7 mouse cellular contexts compared by ENCODE assay signal in the genomic region with DNA sequence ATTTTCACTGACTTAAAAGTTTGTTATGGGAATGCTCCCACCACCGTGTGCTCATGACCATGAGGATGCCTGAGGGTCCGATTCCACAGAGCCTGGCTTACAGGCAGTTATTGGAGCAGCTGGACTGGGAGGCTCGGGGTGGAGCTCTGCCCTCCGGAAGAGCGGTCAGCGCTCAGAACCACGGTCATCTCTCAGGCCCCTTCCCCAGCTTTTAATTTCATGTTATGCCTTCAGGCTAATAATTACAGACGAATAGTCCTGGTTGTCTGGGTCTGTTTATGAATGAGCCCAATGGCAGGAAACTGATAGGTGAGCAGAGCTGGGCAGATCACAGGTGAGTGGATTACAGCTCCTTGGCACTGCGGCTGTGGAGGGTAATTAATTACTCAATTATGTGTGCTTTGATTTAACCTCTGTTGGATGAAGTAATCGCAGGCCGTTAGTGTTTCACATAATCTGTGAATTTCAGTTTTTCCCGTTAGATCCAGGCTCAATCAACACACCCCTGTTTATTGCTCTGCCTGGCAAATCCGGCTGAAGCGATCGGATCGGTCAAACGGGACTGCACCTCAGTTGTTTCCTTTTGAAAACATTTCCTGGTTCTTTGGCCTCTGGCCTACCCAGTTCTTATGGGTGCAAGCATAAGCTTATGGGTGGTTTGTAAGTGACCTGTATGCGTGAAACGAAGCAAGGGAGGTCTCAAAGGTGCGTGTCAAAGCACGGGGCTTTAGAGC. TPM values are rescaled to one million over a fixed set of nuclear protein-coding genes. Genes with fewer than 3 reads are reported as not detected.
DNase-seq lines count a peak whose midpoint lies in the region; ATAC-seq lines count a peak whose summit lies in the region.

No protein-coding gene starts in this region.

- peak overlapping the region; percentile 87 for H3K4me2 ChIP-seq in forebrain, embryonic 11.5 days (ENCODE audit: low read depth, low read length, severe bottlenecking)
- H3K4me2 ChIP-seq in neural tube, embryonic 12.5 days (replicated peaks) = peak overlapping the region; percentile 85

- DNase-seq in forebrain, embryonic 11.5 days (ENCODE audit: low spot score) = peak; percentile 69
- peak; percentile 31 to 50 for DNase-seq in kidney, postnatal 25 days
- DNase-seq in adrenal gland, postnatal 36 days = no peak
- no peak for DNase-seq in adrenal gland, postnatal 4 days (ENCODE audit: low spot score in 2 of 2)

- H3K9me3 ChIP-seq in megakaryocyte, embryonic 14.5 days = no peaks in the 10 kb centered on the region
- H3K9me3 ChIP-seq in forebrain, embryonic 11.5 days (ENCODE audit: control insufficient read depth, low read length) = no peaks in the 10 kb centered on the region
- no peaks in the 10 kb centered on the region for H3K9me3 ChIP-seq in neural tube, embryonic 12.5 days

- H3K4me1 ChIP-seq in megakaryocyte, embryonic 14.5 days = peaks cover 43% of the 10 kb centered on the region
- peaks cover 13% of the 10 kb centered on the region for H3K4me1 ChIP-seq in forebrain, embryonic 11.5 days (replicated peaks; ENCODE audit: control insufficient read depth, insufficient read depth, low read length)
- H3K4me1 ChIP-seq in neural tube, embryonic 12.5 days = peaks cover 14% of the 10 kb centered on the region

- H3K4me3 ChIP-seq in megakaryocyte, embryonic 14.5 days (replicated peaks) = peak overlapping the region; percentile 83
- H3K4me3 ChIP-seq in forebrain, embryonic 11.5 days (ENCODE audit: low read depth, low read length) = peak overlapping the region; percentile 74
- H3K4me3 ChIP-seq in neural tube, embryonic 12.5 days = peak overlapping the region; percentile 81

- ATAC-seq in megakaryocyte, adult 5-6 weeks (ENCODE audit: poor library complexity, severe bottlenecking) = no peak
- ATAC-seq in forebrain, embryonic 11.5 days (replicated peaks; ENCODE audit: low FRiP score) = peak; percentile 40; the same call in 1 of the 2 replicates
- ATAC-seq in neural tube, embryonic 12.5 days (ENCODE audit: low FRiP score, low read depth) = no peak

- H3K36me3 ChIP-seq in megakaryocyte, embryonic 14.5 days (replicated peaks; ENCODE audit: low read length) = no peaks in the 10 kb centered on the region
- H3K36me3 ChIP-seq in forebrain, embryonic 11.5 days (ENCODE audit: control insufficient read depth, insufficient read depth, low read length) = no peaks in the 10 kb centered on the region; the same call in 1 of the 2 replicates
- no peaks in the 10 kb centered on the region for H3K36me3 ChIP-seq in neural tube, embryonic 12.5 days

- H3K27me3 ChIP-seq in megakaryocyte, embryonic 14.5 days (replicated peaks) = peaks cover 19% of the 10 kb centered on the region
- H3K27me3 ChIP-seq in forebrain, embryonic 11.5 days (ENCODE audit: control insufficient read depth, insufficient read depth, low read length) = no peaks in the 10 kb centered on the region
- no peaks in the 10 kb centered on the region for H3K27me3 ChIP-seq in neural tube, embryonic 12.5 days (replicated peaks)

- H3K27ac ChIP-seq in forebrain, embryonic 11.5 days (ENCODE audit: low read depth, low read length) = peak overlapping the region; percentile 62
- peak overlapping the region; percentile 20; the same call in 1 of the 2 replicates for H3K27ac ChIP-seq in neural tube, embryonic 12.5 days

- peak overlapping the region; percentile 98 for H3K9ac ChIP-seq in forebrain, embryonic 11.5 days (ENCODE audit: low read length)
- peak overlapping the region; percentile 98 for H3K9ac ChIP-seq in neural tube, embryonic 12.5 days

- WGBS in forebrain, embryonic 11.5 days = 11% methylated on average over 21 of the region's 21 CpGs
- 7% methylated on average over 21 of the region's 21 CpGs for WGBS in neural tube, embryonic 12.5 days

RNA-seq across cellular contexts. Expression of gene Zbed3, which starts 3.4 kb away (rescaled TPM):
- polyA plus RNA-seq in megakaryocyte, embryonic 14.5 days (2012; ENCODE audit: insufficient read depth, low replicate concordance) = 5.3 and 12.4 TPM in 2 replicates
- total RNA-seq in megakaryocyte, adult 5-6 weeks (2015) = 14.5 and 16.8 TPM in 2 replicates
- total RNA-seq in megakaryocyte, adult 5-6 weeks (2017) = 2.3 and 4.6 TPM in 2 replicates
- 63.9 and 64.5 TPM in 2 replicates for polyA plus RNA-seq in forebrain, embryonic 11.5 days (2014; fragmentation: Nextera tagmentation; extraction: Ambion mirVana)
- polyA plus RNA-seq in neural tube, embryonic 12.5 days (2016; fragmentation: Nextera tagmentation; extraction: Ambion mirVana) = 53.3 and 59.3 TPM in 2 replicates
- total RNA-seq in adrenal gland, postnatal 36 days (2021) = 10 to 100 TPM; 24.8 to 31.0 TPM
- 10 to 100 TPM; 54.9 to 59.5 TPM for total RNA-seq in adrenal gland, postnatal 4 days (2021)

RNA-seq across cellular contexts. Expression of gene Aggf1, which starts 48.4 kb away (rescaled TPM):
- 10.7 and 35.3 TPM in 2 replicates for polyA plus RNA-seq in megakaryocyte, embryonic 14.5 days (2012; ENCODE audit: insufficient read depth, low replicate concordance)
- total RNA-seq in megakaryocyte, adult 5-6 weeks (2015) = 21.2 and 22.2 TPM in 2 replicates
- total RNA-seq in megakaryocyte, adult 5-6 weeks (2017) = 38.1 and 40.3 TPM in 2 replicates
- polyA plus RNA-seq in forebrain, embryonic 11.5 days (2014; fragmentation: Nextera tagmentation; extraction: Ambion mirVana) = 51.6 and 54.4 TPM in 2 replicates
- polyA plus RNA-seq in neural tube, embryonic 12.5 days (2016; fragmentation: Nextera tagmentation; extraction: Ambion mirVana) = 50.5 and 54.0 TPM in 2 replicates
- total RNA-seq in adrenal gland, postnatal 36 days (2021) = 10 to 100 TPM; 34.4 to 35.9 TPM
- 10 to 100 TPM; 36.2 to 38.4 TPM for total RNA-seq in adrenal gland, postnatal 4 days (2021)

Comparison
In these comparisons a context has a peak if more than half of its experiments do, and no peak if none do; other contexts are left out.
1. DNase-seq: peak in forebrain, embryonic 11.5 days (single experiment) and kidney, postnatal 25 days (2 of 2); none in adrenal gland, postnatal 36 days (0 of 2) and adrenal gland, postnatal 4 days (0 of 2).
2. Peak in every context shown above with its lines, with median percentiles within 50 percentile points of each other: H3K4me3 ChIP-seq.